27 mouse cellular contexts compared by ENCODE assay signal in genomic region chr2:84249871-84250270, GRCm38 (mm10).
DNase-seq lines count a peak whose midpoint lies in the region; ATAC-seq and TF ChIP-seq lines count a peak whose summit lies in the region.
"Had no signal": no experiment of that assay in that cellular context is flagged by ENCODE, and none has a peak within 500 bp of the region (broad histone marks: within the 10 kb centered on the region; RNA-seq: fewer than 3 reads in every experiment).

No protein-coding gene starts in this region.

- ATAC-seq in heart, embryonic 12.5 days (ENCODE audit: insufficient number of reproducible peaks, low FRiP score): no peak
- ATAC-seq in heart, postnatal 0 days (ENCODE audit: insufficient read depth, low read depth): 0 out of 2 replicates have a peak, but pooled peaks have one; percentile 44
- no peak for ATAC-seq in kidney, postnatal 0 days (replicated peaks; ENCODE audit: low FRiP score, low read depth)
- ATAC-seq in stomach, embryonic 15.5 days (ENCODE audit: insufficient read depth, low FRiP score, low read depth): no peak
- ATAC-seq: activated CD4-positive, CD25-positive, alpha-beta regulatory T cell, adult 4 months; forebrain, embryonic 16.5 days; hindbrain, postnatal 0 days; intestine, postnatal 0 days; liver, embryonic 12.5 days; liver, postnatal 0 days; midbrain, embryonic 13.5 days had no signal

- H3K4me1 ChIP-seq in heart, adult 2 months (ENCODE audit: control insufficient read depth, insufficient read depth, low read length): peaks cover 5% of the 10 kb centered on the region
- no peaks in the 10 kb centered on the region for H3K4me1 ChIP-seq in heart, embryonic 12.5 days (replicated peaks)
- H3K4me1 ChIP-seq in heart, postnatal 0 days (ENCODE audit: control insufficient read depth, insufficient read depth): no peaks in the 10 kb centered on the region
- H3K4me1 ChIP-seq in kidney, postnatal 0 days (replicated peaks; ENCODE audit: insufficient read depth, low read length): no peaks in the 10 kb centered on the region
- no peaks in the 10 kb centered on the region for H3K4me1 ChIP-seq in stomach, embryonic 15.5 days
- H3K4me1 ChIP-seq: midbrain, embryonic 13.5 days; neural tube, embryonic 13.5 days had no signal

- H3K79me2 ChIP-seq in heart, adult 2 months (replicated peaks; ENCODE audit: control insufficient read depth, insufficient read depth, low read length): no peaks in the 10 kb centered on the region

- H3K27me3 ChIP-seq in heart, adult 2 months (ENCODE audit: control insufficient read depth, insufficient read depth, low read length): no peaks in the 10 kb centered on the region
- H3K27me3 ChIP-seq in heart, embryonic 12.5 days (replicated peaks): no peaks in the 10 kb centered on the region
- H3K27me3 ChIP-seq in heart, postnatal 0 days (ENCODE audit: control insufficient read depth, insufficient read depth, low read length): no peaks in the 10 kb centered on the region
- H3K27me3 ChIP-seq in kidney, postnatal 0 days (ENCODE audit: insufficient read depth, low read length): no peaks in the 10 kb centered on the region
- no peaks in the 10 kb centered on the region for H3K27me3 ChIP-seq in stomach, embryonic 15.5 days (replicated peaks)
- H3K27me3 ChIP-seq: CH12.LX; liver, embryonic 12.5 days; midbrain, embryonic 13.5 days; neural tube, embryonic 13.5 days had no signal

- WGBS in heart, adult 2 months: 29% methylated on average over 3 of the region's 3 CpGs
- 40% methylated on average over 3 of the region's 3 CpGs for WGBS in heart, embryonic 12.5 days
- WGBS in heart, postnatal 0 days: 44% methylated on average over 3 of the region's 3 CpGs
- WGBS in kidney, postnatal 0 days: 51% methylated on average over 3 of the region's 3 CpGs
- WGBS in stomach, embryonic 15.5 days: 29% methylated on average over 3 of the region's 3 CpGs

- H3K4me3 ChIP-seq in heart, adult 2 months: no peak overlapping the region
- no peak overlapping the region for H3K4me3 ChIP-seq in heart, embryonic 12.5 days
- H3K4me3 ChIP-seq in heart, postnatal 0 days (ENCODE audit: low read depth, low read length): no peak overlapping the region
- no peak overlapping the region for H3K4me3 ChIP-seq in kidney, postnatal 0 days (replicated peaks; ENCODE audit: low read depth, low read length)
- no peak overlapping the region for H3K4me3 ChIP-seq in stomach, embryonic 15.5 days (replicated peaks)
- H3K4me3 ChIP-seq: erythroblast, embryonic 14.5 days; liver, embryonic 12.5 days; midbrain, embryonic 13.5 days; neural tube, embryonic 13.5 days had no signal

- TF ChIP-seq EP300 in heart, adult 2 months (IDR thresholded peaks at IDR 0.05; ENCODE audit: insufficient read depth, low read depth, low read length): no peak
- no peak for TF ChIP-seq EP300 in heart, postnatal 0 days (IDR thresholded peaks at IDR 0.05; ENCODE audit: low read depth)

- no peak overlapping the region for H3K4me2 ChIP-seq in heart, embryonic 12.5 days
- no peak overlapping the region for H3K4me2 ChIP-seq in heart, postnatal 0 days (ENCODE audit: low read depth, low read length)
- H3K4me2 ChIP-seq in kidney, postnatal 0 days (ENCODE audit: low read length): no peak overlapping the region
- no peak overlapping the region for H3K4me2 ChIP-seq in stomach, embryonic 15.5 days
- H3K4me2 ChIP-seq: liver, embryonic 12.5 days; midbrain, embryonic 13.5 days; neural tube, embryonic 13.5 days had no signal

- intact Hi-C loops in heart, adult 2 months (cut with DNase I): loop anchor here (5.0 to 10.0 kb wide), 3 partner anchors 42 to 185 kb away; no protein-coding TSS in a partner anchor
- intact Hi-C loops in heart, postnatal 25 days (cut with DNase I): loop anchor here (5.0 kb wide), 1 partner anchor 132 kb away; no protein-coding TSS in a partner anchor

- no peaks in the 10 kb centered on the region for H3K9me3 ChIP-seq in heart, embryonic 12.5 days (replicated peaks)
- no peaks in the 10 kb centered on the region for H3K9me3 ChIP-seq in heart, postnatal 0 days (replicated peaks; ENCODE audit: control insufficient read depth, low read length)
- no peaks in the 10 kb centered on the region for H3K9me3 ChIP-seq in kidney, postnatal 0 days (replicated peaks; ENCODE audit: low read length)
- no peaks in the 10 kb centered on the region for H3K9me3 ChIP-seq in stomach, embryonic 15.5 days
- H3K9me3 ChIP-seq: liver, embryonic 12.5 days; midbrain, embryonic 13.5 days; neural tube, embryonic 13.5 days had no signal

- DNase-seq in heart, adult 2 months: no peak
- peak; percentile 63 for DNase-seq in heart, postnatal 0 days (ENCODE audit: low spot score)
- DNase-seq in heart, postnatal 25 days (ENCODE audit: low spot score): no peak
- DNase-seq in kidney, postnatal 0 days (ENCODE audit: low spot score): peak; percentile 85
- no peak for DNase-seq in kidney, postnatal 36 days
- DNase-seq: adrenal gland, adult 8-10 months; cerebellum, adult 2 months; cerebellum, postnatal 14 days; gastrocnemius, adult 2 months; gastrocnemius, postnatal 36 days; layer of hippocampus, postnatal 36 days; left cerebral cortex, postnatal 4 days; liver, postnatal 0 days; lung, postnatal 10 days; thymus, postnatal 14 days had no signal

- TF ChIP-seq POLR2A in heart, adult 2 months (IDR thresholded peaks at IDR 0.05; ENCODE audit: insufficient read depth, low read depth, low read length): no peak

- peak overlapping the region; percentile 12 for H3K27ac ChIP-seq in heart, adult 2 months
- no peak overlapping the region for H3K27ac ChIP-seq in heart, embryonic 12.5 days (ENCODE audit: poor library complexity, severe bottlenecking)
- H3K27ac ChIP-seq in heart, postnatal 0 days (ENCODE audit: low read depth): peak overlapping the region; percentile 74
- H3K27ac ChIP-seq in kidney, postnatal 0 days: no peak overlapping the region
- peak overlapping the region; percentile 40; the same call in 1 of the 2 replicates for H3K27ac ChIP-seq in stomach, embryonic 15.5 days
- H3K27ac ChIP-seq: hindbrain, postnatal 0 days; liver, embryonic 12.5 days; macrophage; midbrain, embryonic 13.5 days; neural tube, embryonic 13.5 days had no signal

- no peaks in the 10 kb centered on the region for H3K36me3 ChIP-seq in heart, adult 2 months (ENCODE audit: control insufficient read depth, insufficient read depth, low read length)
- no peaks in the 10 kb centered on the region for H3K36me3 ChIP-seq in heart, embryonic 12.5 days
- H3K36me3 ChIP-seq in heart, postnatal 0 days (replicated peaks; ENCODE audit: control insufficient read depth, insufficient read depth, low read length): no peaks in the 10 kb centered on the region
- no peaks in the 10 kb centered on the region for H3K36me3 ChIP-seq in kidney, postnatal 0 days (ENCODE audit: insufficient read depth, low read length)
- H3K36me3 ChIP-seq in stomach, embryonic 15.5 days: no peaks in the 10 kb centered on the region
- H3K36me3 ChIP-seq: liver, embryonic 12.5 days; midbrain, embryonic 13.5 days; neural tube, embryonic 13.5 days had no signal

- H3K9ac ChIP-seq in heart, adult 2 months (ENCODE audit: low read depth, low read length): no peak overlapping the region
- H3K9ac ChIP-seq in heart, embryonic 12.5 days: no peak overlapping the region
- H3K9ac ChIP-seq in heart, postnatal 0 days (replicated peaks; ENCODE audit: low read depth, low read length): no peak overlapping the region
- no peak overlapping the region for H3K9ac ChIP-seq in kidney, postnatal 0 days (ENCODE audit: low read depth, low read length)
- H3K9ac ChIP-seq in stomach, embryonic 15.5 days: no peak overlapping the region
- H3K9ac ChIP-seq: liver, embryonic 12.5 days; liver, postnatal 0 days; midbrain, embryonic 13.5 days; neural tube, embryonic 13.5 days had no signal

- peak; percentile 17; the same call in 1 of the 2 replicates for TF ChIP-seq CTCF in heart, adult 2 months (IDR thresholded peaks at IDR 0.05)
- TF ChIP-seq CTCF in heart, postnatal 0 days (IDR thresholded peaks at IDR 0.05; ENCODE audit: low read depth): no peak
- TF ChIP-seq CTCF in kidney, postnatal 0 days (IDR thresholded peaks at IDR 0.05; ENCODE audit: low read depth): no peak

Comparison
In these comparisons a context has a peak if more than half of its experiments do, and no peak if none do; other contexts are left out.
1. DNase-seq: peak in heart, postnatal 0 days (single experiment) and kidney, postnatal 0 days (single experiment); none in heart, adult 2 months (0 of 2), heart, postnatal 25 days (single experiment) and kidney, postnatal 36 days (0 of 2).
2. H3K27ac ChIP-seq: peak in heart, adult 2 months (single experiment), heart, postnatal 0 days (single experiment) and stomach, embryonic 15.5 days (single experiment); none in heart, embryonic 12.5 days (single experiment) and kidney, postnatal 0 days (single experiment).